Mouse (Mus musculus) fat pad, adult 2 months (tissue): Measurements from ENCODE around the gene Fam3b.

ENCODE experiments used
- DNase-seq: peaks from one replicate; pipeline ENCODE4 v3.0.0-alpha.2; 2011; ENCODE audit warnings: low read depth, low spot score; ENCODE audit errors: extremely low read depth

The Fam3b gene

GRCm38 (mm10) chr16:97496026-97496425, 18.6 kb downstream of the Fam3b start:
- no peak for DNase-seq

- no peak for DNase-seq
These were observed 22.2 kb downstream of the Fam3b start for GRCm38 (mm10) chr16:97492369-97492768.

GRCm38 (mm10) chr16:97478655-97479054, 36.0 kb downstream of the Fam3b start:
- DNase-seq: no peak

DNA sequence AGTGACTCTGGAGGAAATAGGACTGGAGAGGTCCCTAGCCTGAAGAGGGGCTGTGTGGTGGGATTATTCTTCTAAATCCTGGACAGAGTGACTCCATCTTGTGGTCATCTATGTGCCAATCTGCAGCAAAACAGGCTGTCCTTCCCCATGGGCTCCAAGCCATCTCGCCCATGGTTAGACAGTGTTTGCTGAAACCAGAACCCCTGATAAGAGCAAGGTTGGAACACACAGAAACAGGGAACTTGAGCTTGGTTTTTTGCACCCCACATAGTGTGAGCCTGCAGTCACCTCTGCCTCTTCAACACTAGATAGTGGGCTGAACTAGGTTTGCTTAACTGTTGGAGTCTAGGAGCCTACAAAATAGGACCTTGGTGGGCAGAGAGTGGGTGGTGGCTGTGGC, 38.1 kb downstream of the Fam3b start:
- no peak for DNase-seq

- DNase-seq: no peak
These were observed 39.0 kb downstream of the Fam3b start for GRCm38 (mm10) chr16:97475581-97475980.

DNA sequence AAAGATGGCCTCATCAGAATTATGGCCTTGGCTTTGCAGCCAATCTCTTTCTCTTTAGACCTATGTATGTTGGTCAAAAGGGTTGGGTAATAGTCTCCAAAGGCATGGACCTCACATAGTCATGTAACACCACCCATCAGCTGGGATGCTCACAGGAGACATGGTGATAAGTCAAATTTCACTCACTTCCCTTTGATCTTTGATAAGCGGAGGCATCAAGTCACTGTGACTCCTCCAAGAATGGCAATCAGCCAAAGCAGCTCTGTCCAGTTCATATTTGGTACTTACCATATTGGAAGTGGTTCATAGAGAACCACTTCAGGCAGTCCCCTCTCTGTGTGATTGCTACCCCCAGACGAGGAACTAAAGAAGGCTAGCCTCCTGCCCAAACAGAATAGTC, 39.9 kb downstream of the Fam3b start:
- DNase-seq: no peak

- DNase-seq: no peak
These were observed 46.4 kb downstream of the Fam3b start for GRCm38 (mm10) chr16:97467993-97468791.

- no peak for DNase-seq
These were observed 47.1 kb downstream of the Fam3b start for GRCm38 (mm10) chr16:97467472-97467871.

DNA sequence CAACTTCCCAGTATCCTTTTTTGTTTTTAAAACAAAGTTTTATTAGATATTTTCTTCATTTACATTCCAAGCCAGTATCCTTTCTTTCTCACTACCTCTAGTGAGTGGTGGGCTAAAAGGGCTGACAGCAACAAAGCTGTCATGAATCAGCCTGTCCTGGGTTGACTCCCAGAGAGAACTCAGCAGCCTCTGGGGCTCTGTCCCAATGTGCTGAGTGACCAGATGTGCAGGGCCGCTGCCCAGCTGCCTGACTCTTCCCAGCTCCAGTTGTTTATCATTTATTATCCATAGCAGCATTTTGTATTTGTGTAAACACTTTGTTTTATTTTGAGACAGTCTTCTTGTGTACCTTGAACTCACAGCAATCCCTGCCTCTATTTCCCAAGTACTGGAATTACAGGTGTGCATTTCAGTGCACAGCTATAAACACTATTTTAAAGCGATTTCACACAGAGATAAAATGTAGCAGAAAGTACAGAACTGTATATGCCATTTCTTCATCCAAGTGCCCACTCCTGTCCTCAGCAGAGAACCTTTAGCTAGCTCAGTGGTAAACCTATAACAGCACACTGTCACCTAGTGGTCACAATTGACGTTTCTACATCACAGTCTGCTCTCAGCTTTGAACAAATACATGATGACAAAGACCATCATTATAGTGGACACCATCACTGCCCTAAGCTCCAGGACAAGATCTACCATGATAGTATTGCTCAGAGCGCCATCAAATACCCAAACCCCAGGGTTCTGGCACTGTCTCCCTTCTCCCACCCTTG, 48.2 kb downstream of the Fam3b start:
- DNase-seq: no peak

DNA sequence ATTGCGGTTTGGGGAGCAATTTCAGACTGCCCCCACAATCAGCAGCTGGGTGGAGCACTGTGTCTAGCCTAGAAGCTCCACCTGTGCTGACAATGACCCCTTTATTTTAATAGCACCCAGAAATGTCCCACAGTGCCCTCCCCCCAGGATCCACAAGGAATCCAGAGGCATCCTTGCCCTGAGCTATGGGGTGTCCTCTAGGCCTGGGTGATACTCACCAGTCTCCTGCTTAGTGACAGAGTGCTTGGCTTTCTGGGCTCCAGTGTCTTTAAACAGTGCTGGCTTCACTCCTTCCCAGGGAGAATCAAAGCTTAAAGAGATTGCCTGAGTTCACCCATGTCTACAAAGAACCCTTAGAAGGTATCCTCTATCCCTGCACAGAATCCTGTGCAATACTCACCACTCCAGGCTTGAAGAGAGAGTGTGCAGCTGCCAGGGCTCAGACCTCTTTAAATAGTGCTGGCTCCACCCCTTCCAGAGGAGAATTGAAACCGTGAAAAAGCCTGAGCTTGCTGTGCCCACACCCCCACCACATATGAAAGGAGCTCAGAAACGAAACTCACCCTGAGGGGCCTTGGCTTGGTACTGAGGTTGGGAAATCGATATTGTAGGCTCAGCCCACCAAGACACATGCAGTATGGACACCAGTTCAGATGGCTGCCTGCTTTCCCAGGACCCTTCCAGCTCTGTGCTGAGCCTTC, 52.0 kb downstream of the Fam3b start, which contains the start of gene Mx1:
Gene Mx1 (minus strand): TSS at position 427 of the 701 bp plus-strand sequence.
- DNase-seq: no peak

- DNase-seq: no peak
These were observed 53.3 kb downstream of the Fam3b start for GRCm38 (mm10) chr16:97461271-97461670.

GRCm38 (mm10) chr16:97459831-97460230, 54.8 kb downstream of the Fam3b start:
- no peak for DNase-seq

GRCm38 (mm10) chr16:97447386-97447785, 67.2 kb downstream of the Fam3b start:
- DNase-seq: no peak

DNA sequence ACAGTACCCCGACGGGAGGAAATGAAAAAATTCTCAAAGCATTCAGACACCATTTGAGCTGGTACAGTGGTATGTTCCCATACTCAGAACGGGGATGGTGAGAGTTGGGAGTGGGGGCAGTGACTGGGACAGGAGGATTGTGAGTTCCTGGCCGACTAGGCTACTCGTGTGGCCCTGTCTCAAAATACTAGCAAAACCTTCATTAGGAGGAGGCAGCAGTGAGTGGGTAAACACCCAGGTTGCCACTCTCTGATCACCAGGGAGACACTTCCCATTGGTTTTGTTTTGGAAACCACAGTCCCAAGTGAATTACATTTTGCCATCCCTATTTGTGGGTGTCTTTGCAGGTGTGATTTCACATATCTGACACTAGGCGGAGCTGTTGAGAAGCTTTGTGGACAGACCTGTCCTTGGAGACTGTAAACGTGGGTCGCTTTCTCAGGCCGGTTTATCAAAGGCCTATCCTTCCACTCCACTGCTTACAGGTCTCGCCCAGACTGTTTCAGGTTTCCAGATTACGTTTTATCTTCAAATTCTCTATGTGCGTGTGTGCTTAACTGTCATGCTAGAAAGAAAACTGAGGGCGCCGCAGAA, 70.8 kb downstream of the Fam3b start:
- no peak for DNase-seq

DNA sequence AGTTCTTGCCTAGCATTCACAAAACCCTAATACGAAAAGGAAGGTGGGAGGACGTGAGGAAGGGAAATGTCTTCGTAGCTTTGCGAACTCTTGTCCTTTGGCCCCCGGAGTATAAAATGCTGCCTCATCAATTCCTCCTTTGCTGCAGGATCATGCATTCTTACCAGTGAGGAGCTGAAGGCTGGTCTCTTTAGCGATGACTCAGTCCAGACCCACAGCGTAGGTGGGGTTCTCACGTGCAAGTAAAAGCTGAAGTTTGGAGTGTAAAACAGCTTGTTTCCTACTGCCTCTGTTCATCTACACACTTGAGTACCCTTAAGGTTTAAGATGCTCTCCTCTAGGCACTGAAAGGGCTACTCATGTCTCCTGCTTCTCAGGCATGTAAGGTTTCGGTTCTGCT, 72.6 kb downstream of the Fam3b start:
- DNase-seq: no peak

DNA sequence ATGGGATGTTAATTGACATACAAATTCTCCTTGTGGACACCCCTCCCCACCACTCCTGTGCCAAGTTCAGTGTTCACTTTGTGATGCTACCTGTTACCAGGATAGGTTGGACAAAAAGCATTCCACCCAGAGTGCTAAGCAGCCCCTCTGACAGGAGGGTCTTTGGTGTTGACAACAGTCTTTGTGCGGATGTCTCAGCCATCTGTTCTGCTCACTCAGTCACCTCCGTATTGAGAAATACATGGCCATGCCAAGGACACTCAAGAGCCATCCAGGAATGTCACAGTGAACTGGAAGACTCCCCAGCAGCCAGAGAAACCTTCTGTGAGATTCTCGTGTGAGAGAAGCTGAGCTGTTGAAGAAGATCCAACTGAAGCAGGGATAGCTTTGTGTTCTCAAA, 76.4 kb downstream of the Fam3b start:
- no peak for DNase-seq

GRCm38 (mm10) chr16:97437448-97438056, 77.1 kb downstream of the Fam3b start:
- no peak for DNase-seq

DNA sequence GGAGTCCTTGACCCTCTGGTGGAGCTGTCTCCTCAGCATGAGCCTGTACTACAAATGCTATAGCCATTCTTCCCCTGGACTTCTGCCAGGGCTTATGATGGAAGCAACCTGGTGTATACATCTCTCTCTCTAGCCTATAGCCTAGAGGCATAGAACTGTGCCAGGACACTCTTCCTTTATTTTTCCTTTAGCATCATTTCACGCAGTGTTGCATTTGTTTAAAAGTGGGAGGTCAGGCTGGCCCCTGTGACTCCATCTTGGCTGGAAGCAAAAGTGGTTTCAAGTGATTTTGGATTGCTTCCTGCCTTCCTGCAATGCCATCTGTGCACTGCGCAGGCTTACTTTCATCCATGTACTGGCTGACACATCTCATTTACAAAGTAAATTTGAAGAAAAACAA, 80.4 kb downstream of the Fam3b start:
- DNase-seq: no peak

DNA sequence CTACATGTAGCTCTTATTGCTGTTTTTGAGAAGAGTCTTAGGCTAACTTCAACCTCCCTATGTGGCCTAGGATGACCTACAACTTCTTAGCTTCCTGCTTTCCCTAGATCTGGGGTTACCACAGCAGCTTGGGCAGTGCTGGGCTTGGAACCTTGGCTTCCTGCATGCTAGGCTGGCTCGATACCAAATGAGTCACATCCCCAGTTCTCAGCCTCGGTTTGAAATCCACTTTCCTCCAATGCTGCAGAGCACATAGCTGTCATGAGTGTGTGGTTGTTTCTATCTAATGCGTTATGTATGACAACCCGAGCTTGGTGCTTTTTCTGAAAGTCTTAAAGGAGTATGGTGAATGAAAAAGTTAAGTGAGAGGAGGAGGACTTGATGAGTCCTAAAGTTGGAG, 83.3 kb downstream of the Fam3b start:
- DNase-seq: no peak

GRCm38 (mm10) chr16:97430091-97430490, 84.5 kb downstream of the Fam3b start:
- no peak for DNase-seq

DNA sequence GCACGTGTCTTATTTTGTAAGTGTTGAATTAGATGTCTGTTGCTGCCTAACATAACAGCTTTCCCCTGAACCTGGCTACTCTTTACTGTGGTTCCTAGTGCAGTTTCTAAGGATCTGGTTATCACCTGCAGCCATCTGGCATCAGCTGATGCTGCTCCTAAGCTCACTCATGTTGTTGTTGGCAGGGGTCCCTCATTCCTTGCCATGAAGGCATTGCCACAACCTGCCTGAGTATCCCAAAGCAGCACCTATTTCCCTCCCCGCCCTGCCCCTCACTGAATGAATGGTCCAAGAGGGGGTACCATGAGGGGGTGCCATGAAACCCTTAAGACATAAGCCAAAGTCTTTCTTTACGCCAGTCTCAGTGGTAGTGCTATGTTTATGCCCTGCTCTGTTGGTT, 86.6 kb downstream of the Fam3b start:
- DNase-seq: peak; percentile 59
